Mouse (Mus musculus): ENCODE results near the gene Ankdd1a.

Ankdd1a gene

DNA sequence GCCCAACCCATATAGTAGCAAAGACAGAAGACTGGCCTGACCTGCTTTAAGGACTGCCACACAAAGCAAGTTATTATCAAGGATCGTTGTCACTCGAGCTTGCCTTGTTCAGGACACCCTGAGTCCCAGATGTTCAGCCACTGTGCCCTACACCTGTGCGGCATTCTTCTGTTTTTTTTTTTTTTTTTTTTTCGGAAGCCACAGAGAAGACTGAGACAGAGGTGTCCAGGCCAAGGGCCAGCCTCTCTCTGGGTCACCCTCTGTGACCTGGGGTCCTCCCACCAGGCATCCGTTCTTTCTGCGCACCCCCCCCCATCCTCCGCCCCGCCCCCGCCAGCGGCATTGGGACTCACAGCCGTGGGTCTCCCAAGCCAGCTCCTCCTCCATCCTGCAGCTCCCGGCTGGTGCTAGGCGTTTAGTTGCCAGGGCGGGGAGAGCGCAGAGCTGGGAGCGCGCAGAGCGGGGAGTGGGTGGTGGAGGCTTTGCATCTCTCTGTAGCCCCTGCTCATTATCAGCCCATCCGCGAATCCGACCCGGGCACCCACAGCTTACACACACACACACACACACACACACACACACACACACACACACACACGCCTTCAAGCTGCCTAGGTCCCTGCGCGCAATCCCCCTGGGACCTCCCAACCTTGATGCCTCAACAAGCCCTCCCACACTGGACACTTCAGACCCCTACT is at the start of gene Ankdd1a:
Gene Ankdd1a (minus strand): TSS at position 387 of the 698 bp plus-strand sequence.
- in situ Hi-C loops (cut with MboI; ENCODE audit: low pct_unique_long_range_greater_than_20kb in 1 of 2, low sequenced_read_pairs in 2 of 2, unreplicated experiment in 1 of 2), result loop anchor here (5.0 to 10.0 kb wide), 2 partner anchors 47 to 65 kb away; partner anchors contain the start of genes Pif1 (in 1 of the 2) and Plekho2 (in 1 of the 2)

DNA sequence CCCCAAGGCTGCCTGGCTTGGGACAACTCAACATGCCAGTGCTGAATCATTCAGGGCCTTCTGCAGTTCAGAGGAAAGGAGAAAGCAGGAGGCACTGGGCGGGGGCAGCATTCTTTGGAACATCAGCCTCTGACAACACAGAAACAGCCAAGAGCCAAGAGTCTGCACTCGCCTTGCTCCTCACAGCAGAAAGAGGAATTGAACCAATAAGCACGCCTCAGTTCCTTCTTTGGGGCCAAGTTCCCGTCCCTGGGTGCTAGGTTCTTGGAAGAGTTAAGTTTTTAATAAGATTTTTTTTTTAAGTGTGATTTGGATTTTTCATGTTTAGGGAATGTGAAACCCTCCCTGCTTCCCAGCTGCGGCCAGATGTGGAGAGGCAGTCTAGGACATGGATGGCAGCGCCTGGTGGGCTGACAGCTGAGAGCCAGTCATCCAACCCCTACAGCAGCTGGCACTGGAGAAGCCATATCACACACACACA is 49.5 kb upstream of the Ankdd1a start:
- in situ Hi-C loops (cut with MboI; ENCODE audit: low pct_unique_long_range_greater_than_20kb in 1 of 2, low sequenced_read_pairs in 2 of 2, unreplicated experiment in 1 of 2), result loop anchor here in 1 of 2 experiments (5.0 kb wide), 1 partner anchor 47 kb away; the partner anchor contains the start of gene Ankdd1a

DNA sequence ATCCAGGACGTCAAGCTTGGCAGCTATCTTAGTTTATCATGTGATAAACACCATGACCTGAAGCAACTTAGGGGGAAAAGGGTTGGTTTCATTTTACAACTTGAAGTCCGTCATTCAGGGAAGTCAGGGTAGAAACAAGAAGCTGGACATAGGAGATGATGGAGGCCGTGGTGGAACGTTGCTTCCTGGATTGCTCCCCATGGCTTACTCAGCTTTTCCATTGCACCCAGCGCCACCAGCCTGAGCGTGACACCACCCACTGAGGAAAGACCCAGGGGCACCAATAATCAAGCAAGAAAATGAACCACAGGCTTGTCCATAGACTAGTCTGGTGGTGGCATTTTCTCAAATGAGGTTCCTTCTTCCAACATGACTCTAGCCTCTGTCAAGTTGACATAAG is 48.8 kb upstream of the Ankdd1a start:
- in situ Hi-C loops (cut with MboI; ENCODE audit: low pct_unique_long_range_greater_than_20kb in 1 of 2, low sequenced_read_pairs in 2 of 2, unreplicated experiment in 1 of 2), result loop anchor here in 1 of 2 experiments (5.0 kb wide), 1 partner anchor 46 kb away; the partner anchor contains the start of gene Ankdd1a

DNA sequence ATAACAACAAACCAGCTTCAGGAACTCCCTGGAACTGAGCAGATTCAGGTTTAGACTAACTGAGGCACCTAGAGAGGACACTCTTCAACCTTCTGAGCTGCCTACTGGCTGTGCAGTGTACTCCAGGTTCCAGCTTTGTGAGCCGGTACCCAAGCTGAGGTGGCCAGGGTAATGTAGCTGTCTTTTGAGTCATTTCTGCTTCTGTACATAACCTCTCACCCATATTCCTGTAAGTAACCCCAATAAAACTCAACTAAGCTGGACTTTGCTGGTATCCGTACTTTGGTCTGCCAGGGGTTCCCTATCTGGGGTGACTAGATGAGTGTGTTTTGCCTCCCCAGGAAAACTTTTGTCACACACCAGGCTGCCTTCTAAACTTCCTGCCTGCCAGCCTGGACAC is 44.7 kb upstream of the Ankdd1a start:
- in situ Hi-C loops (cut with MboI; ENCODE audit: low pct_unique_long_range_greater_than_20kb in 1 of 2, low sequenced_read_pairs in 2 of 2, unreplicated experiment in 1 of 2), result loop anchor here in 1 of 2 experiments (5.0 kb wide), 1 partner anchor 42 kb away; the partner anchor contains the start of gene Ankdd1a

DNA sequence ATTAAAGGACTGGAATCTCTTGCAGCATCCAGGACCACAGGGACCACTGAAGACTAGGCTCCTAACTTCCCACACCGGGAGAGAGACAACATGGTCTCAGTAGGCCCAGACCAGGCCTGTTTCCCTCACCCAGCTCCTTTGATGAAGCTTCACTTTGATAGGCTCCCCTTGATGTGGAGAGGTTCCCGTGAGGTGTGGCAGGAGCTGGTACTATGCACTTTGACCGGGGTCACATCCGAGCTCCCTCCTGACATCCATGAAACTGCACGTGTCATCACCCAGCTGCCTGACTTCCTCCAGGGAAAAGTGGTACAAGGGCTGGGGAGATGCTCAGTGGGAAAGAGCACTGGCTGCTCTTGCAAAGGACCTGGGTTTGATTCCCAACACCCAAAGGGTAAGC is 43.1 kb upstream of the Ankdd1a start:
- in situ Hi-C loops (cut with MboI; ENCODE audit: low pct_unique_long_range_greater_than_20kb in 1 of 2, low sequenced_read_pairs in 2 of 2, unreplicated experiment in 1 of 2), result no loop called here

DNA sequence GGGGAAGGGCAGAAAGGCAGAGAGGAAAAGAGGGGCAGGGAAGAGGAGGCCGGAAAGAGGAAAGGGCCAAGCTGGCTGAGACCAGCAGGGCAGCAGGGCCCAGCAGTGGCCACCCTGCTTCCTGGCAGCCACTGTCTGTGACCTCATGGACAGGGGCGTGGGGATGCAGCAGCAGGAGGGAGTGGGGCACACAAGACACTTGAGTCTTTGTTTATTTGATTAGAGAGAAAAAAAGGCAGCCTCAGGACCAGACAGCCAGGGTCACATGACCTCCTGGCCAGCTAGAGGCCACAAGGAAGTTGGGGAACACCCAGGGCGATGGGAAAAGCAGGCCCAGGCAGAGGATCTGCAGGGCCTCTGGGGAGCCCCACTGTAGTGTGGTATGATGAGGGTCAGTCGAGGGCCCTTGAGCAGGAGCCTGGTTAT is 42.1 kb upstream of the Ankdd1a start:
- in situ Hi-C loops (cut with MboI; ENCODE audit: low pct_unique_long_range_greater_than_20kb in 1 of 2, low sequenced_read_pairs in 2 of 2, unreplicated experiment in 1 of 2), result no loop called here

DNA sequence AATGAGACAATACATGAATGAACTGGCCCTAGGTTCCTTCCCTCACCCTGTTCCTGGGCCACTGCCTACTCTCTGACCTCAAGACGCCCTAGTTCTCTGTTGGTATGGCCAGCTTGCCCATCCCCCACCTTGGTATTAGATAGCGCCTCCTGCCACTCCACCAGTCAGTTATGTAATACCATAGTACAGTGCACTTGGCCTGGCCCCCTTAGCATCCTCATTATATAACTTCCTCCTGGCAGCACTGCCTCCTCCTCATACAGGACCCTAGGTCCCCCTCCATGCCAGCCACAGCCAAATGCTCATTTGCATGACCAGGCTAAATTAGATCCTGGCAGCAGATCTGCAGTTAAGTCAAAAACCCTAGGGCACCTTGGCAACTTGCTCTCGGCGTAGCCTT is 41.0 kb upstream of the Ankdd1a start:
- in situ Hi-C loops (cut with MboI; ENCODE audit: low pct_unique_long_range_greater_than_20kb in 1 of 2, low sequenced_read_pairs in 2 of 2, unreplicated experiment in 1 of 2), result no loop called here

DNA sequence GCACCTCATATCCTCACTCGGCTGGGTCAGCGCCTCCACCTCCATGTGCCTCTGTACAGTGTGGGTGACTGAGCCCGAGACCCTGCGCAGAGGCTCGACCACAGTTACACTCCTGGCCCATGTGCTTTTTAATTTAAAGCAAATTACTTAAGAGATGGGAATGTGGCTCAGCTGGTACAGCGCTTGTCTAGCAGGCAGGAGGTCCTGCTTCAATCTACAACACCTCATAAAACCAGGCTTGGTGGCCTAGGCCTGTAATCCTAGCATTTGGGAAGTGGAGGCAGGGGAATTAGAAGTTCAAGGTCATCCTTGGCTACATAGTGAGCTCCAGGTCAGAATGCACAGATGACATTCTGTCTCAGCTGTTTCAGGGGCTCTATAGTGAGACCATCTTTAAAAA is 38.8 kb upstream of the Ankdd1a start:
- in situ Hi-C loops (cut with MboI; ENCODE audit: low pct_unique_long_range_greater_than_20kb in 1 of 2, low sequenced_read_pairs in 2 of 2, unreplicated experiment in 1 of 2), result no loop called here

DNA sequence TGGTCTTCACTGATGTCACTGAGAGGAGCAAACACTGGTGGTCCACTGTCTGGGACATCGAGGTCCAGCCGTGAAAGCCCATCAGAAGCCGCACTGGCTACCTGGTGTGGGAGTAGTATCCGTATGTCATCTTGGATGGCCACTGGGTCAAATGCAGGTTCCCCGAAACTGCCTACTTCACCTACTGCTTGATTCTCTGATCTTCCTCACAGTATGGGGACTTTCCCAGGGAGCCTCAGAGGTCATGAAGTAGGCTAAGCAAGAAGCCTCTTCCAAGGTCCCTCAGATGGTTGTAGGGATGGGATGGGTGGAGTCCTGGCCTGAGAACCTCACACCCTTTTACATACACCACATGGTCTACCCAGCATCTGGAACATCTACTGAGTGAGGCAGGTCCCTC is 37.0 kb upstream of the Ankdd1a start:
- in situ Hi-C loops (cut with MboI; ENCODE audit: low pct_unique_long_range_greater_than_20kb in 1 of 2, low sequenced_read_pairs in 2 of 2, unreplicated experiment in 1 of 2), result no loop called here

DNA sequence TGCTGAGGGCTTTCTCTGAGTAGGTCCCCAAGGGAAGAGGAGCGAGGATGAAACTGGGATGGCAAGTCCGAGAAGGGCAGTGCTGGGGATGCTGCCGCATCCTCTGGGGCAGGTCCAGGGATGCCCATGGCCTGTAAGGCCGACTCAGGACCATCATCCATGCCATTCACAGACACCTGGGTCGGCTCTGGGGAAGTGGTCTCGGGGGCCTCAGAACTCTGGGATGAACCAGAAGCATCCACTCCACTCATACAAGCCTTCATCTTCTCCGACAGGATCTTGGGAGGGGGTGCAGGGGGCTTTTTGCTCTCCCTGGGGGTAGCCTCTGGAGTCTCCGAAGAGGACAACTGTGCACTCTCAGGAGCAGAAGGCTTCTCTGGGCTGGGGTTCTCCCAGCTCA is 36.4 kb upstream of the Ankdd1a start:
- in situ Hi-C loops (cut with MboI; ENCODE audit: low pct_unique_long_range_greater_than_20kb in 1 of 2, low sequenced_read_pairs in 2 of 2, unreplicated experiment in 1 of 2), result no loop called here

DNA sequence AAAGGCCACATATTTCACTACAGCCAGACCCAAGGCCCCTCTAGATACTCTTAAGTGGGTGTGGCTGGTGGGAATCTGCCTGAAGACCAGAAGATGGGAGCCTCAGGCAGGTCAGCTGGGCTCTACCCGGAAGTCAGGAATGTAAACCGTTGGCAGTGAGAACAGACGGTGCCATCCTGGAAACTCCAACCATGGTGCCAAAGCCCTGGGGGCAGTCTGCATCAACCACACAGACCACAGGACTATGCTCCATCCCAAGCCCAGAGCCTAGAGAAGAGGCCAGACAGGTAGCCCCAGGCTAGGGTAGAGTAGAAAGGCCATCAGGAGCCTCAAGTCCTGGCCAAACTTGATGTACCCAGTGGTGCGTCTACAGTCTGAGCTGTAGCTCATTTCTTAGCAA is 35.6 kb upstream of the Ankdd1a start:
- in situ Hi-C loops (cut with MboI; ENCODE audit: low pct_unique_long_range_greater_than_20kb in 1 of 2, low sequenced_read_pairs in 2 of 2, unreplicated experiment in 1 of 2), result no loop called here

DNA sequence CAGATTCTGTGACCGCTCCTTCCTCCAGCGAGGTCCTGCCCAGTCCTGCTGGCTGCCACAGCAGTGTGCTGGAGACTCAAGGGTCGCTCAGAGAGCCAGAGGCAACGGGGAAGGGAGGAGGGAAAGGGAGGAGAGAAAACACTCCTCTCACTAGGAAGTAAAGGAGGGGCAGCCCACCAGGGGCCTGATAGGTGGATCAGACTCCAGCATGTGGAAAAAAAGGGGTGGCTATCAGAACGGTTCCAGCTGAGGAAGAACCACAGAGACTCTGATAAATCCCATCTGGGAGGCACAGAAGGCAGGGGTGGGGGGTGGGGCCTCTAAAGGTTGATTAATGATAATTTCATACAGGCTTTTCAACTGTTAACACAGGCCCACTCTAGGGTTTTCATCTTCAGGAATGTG is 35.0 kb upstream of the Ankdd1a start:
- in situ Hi-C loops (cut with MboI; ENCODE audit: low pct_unique_long_range_greater_than_20kb in 1 of 2, low sequenced_read_pairs in 2 of 2, unreplicated experiment in 1 of 2), result no loop called here

DNA sequence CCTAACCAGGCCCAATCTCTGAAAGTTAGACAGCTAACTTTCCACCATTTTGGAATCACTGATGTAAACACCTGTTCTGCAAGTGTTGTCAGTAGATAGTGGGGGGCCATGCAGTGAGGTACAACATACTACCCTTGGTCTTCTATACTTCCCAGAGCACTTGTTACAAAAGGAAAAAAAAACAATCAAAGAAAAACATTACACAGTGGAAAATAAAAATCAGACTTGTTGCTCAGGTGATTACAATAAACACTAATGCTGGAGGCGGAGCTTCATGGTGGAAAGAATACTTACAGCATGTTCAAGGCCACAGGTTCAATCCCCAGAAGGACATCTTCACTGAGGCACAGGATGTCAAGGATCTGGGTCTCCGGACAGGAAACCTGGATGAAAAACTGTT is 32.7 kb upstream of the Ankdd1a start:
- in situ Hi-C loops (cut with MboI; ENCODE audit: low pct_unique_long_range_greater_than_20kb in 1 of 2, low sequenced_read_pairs in 2 of 2, unreplicated experiment in 1 of 2), result no loop called here

DNA sequence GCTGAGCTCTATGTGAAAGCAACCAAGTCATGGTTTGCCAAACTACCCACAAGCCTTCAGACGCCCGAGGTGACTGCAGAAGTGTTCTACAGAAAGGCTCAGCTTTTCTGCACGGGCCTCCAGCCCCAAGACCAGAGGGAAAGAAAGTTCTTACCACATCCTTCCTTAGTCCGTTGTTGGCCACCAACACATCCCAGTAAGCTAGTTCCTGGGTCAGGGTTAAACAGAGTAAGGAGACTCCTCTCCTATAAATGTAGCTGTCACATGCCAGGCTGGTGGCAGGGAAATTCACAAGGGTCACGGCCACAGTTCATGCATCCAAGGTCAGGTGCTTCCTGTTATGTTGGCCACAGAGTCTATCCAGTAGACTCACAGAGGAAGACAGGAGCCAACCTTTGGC is 32.1 kb upstream of the Ankdd1a start:
- in situ Hi-C loops (cut with MboI; ENCODE audit: low pct_unique_long_range_greater_than_20kb in 1 of 2, low sequenced_read_pairs in 2 of 2, unreplicated experiment in 1 of 2), result no loop called here

DNA sequence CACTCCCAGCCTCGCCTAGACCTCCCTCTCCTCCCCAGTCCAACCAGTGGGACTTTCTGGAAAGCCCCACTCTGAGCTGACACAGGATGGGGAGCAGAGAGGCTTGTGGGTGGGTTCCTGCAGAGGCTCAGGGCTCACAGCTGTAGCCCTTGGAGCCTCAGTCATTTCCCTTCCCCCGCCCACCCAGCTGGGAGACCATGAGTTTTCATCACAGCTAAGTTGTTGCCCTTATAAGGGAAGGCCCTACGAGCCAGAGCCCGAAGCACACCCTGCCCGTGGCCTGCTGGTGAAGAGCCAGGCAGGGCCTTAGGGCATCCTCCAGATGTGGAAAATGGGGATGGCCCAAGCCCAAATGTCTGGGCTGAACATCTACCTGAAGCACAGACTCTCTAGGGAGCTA is 31.0 kb upstream of the Ankdd1a start:
- in situ Hi-C loops (cut with MboI; ENCODE audit: low pct_unique_long_range_greater_than_20kb in 1 of 2, low sequenced_read_pairs in 2 of 2, unreplicated experiment in 1 of 2), result no loop called here

DNA sequence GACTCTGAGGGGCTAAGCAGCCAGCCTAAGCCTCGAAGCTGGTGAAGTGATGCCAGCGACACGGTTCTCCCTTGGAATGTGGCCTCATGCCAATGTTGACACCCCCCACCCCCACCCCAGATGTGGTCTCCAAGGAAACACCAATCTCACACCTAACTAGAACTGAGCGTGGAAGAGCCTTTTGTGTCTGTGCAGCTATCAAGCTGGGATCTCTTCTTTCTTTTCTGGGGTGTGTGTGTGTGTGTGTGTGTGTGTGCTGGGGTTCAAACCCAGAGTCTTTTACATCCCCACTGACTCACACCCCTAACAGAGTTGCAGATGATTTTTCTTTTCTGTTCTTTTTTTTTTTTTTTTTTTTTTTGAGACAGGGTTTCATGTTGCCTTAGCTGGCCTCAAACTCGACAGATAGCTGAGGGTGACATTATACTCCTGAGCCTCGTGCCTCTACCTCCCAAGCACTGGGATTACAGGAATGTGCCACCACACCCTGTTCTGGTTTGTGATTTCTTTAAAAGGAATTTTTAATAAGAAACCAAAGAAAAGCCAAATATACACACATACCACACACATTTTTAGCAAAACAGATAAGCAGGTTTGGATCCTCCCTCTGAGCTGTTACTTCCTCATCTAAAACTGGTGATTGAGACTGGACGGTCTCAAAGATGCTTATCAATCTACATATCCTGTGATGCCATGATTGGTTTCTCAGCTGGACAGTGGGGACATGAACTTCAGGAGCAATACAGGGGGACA is 30.3 kb upstream of the Ankdd1a start:
- in situ Hi-C loops (cut with MboI; ENCODE audit: low pct_unique_long_range_greater_than_20kb in 1 of 2, low sequenced_read_pairs in 2 of 2, unreplicated experiment in 1 of 2), result no loop called here

DNA sequence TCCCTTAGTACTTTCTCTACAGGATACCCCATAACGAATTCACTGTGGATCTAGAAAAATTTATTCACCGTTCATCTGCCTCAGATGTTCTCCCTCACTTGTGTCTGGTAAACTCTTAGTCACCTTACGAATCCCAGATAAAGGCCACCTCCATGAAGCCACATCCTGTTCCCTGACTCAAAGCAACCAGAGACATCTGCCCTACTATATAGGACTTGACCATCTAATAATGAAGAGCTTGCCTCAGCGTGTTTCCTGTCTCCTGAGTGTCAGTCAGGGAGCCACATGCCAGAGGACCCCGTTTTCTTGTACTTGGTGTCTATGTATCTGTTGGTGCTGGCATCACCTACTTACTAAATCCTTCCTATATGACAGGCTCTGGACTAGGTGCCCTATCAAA is 29.6 kb upstream of the Ankdd1a start:
- in situ Hi-C loops (cut with MboI; ENCODE audit: low pct_unique_long_range_greater_than_20kb in 1 of 2, low sequenced_read_pairs in 2 of 2, unreplicated experiment in 1 of 2), result no loop called here

DNA sequence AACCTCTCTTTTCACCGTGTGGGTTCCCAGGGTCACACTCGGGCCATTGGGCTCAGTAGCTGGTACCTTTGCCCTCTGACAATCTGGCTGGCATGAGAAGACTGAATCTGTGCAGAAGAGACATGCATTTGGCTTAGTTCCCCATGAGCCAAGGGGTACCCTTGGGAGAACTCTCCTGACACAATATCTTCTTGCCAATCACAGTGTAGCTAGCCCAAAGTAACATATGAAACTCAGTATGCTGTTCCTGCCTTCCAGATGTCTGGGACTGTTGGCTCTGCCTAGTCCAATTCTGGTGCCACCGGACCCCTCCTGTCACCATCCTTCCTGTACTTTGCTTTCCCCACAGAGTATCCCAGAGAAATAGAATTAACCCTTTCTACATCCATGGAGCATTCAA is 29.1 kb upstream of the Ankdd1a start:
- in situ Hi-C loops (cut with MboI; ENCODE audit: low pct_unique_long_range_greater_than_20kb in 1 of 2, low sequenced_read_pairs in 2 of 2, unreplicated experiment in 1 of 2), result no loop called here

DNA sequence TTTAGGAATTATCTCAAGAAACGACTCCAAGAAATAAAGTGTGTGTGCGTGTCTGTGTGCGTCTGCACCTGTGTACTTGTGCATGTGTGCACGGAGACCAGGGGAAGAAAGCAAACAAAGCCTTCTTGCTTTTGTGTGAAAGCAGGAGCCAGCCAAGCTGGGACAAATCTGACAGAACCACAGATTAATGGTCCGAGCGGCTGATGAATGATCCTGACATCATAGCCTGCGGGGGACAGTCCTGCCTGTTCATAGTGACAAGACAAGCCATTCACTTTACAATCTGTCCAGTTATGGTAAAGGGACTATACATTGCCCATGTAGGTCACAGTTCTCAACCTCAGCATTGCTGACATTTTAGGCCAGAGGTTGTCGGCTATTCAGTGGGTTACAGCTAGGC is 28.3 kb upstream of the Ankdd1a start:
- in situ Hi-C loops (cut with MboI; ENCODE audit: low pct_unique_long_range_greater_than_20kb in 1 of 2, low sequenced_read_pairs in 2 of 2, unreplicated experiment in 1 of 2), result no loop called here

DNA sequence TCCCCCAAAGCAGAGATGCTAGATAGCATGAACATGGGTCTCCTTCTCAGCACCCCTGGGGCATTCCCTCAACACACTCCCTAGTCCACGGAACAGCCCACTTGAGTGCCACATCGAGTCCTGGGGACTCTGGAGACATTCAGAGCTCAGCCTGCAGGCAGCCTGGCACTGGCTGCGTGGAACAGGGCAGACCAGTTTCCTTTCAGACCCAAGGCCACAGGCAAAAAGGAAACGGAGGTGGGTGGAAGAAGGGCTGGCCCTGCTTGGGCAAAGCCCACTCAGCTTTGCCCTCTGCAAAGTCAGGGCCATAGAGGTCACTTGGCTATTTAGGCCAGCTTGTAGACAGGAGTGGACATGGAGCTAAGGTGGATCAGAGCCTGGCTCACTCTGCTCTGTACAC is 27.9 kb upstream of the Ankdd1a start:
- in situ Hi-C loops (cut with MboI; ENCODE audit: low pct_unique_long_range_greater_than_20kb in 1 of 2, low sequenced_read_pairs in 2 of 2, unreplicated experiment in 1 of 2), result no loop called here

Data from mouse embryonic stem cell (cell line).